In the genomic region with DNA sequence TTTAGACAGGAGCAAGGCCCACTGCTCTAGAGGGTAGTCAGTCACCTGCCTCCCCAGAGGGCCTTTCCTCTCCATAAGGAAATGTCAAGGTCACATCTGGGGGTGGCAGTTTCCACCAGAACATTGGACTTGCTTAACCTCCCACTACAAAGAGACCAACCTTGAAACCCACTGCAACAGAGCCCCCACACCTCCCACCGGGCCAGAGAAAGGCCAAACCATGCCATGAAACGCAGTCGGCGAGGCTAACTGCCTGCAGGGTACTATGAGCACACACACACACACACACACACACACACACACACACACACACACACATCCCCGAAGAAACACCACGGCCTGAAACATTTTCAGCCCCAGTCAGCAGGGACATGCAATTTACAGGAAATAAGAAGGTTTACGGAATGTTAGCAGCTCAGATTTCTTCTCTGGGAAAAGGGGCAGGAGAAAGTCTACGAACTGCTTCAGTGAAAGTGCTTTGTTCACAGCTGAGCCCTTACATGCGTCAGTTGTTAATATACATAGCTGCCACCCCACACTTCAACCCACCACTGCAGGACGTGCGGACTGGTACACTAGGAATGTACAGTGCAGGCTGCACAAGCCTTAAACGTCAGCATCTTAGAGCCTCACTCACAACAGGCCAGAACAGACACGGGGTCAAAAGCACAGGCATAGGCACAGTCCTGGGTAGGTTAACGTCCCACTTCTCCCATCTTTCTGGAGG, we compare ENCODE assay signal across 8 mouse cellular contexts. TPM values are rescaled to one million over a fixed set of nuclear protein-coding genes. Genes with fewer than 3 reads are reported as not detected.
DNase-seq lines count a peak whose midpoint lies in the region; ATAC-seq and TF ChIP-seq lines count a peak whose summit lies in the region.

No protein-coding gene starts in this region.

- no peaks in the 10 kb centered on the region for H3K36me3 ChIP-seq in forebrain, embryonic 11.5 days (ENCODE audit: control insufficient read depth, insufficient read depth, low read length)
- no peaks in the 10 kb centered on the region for H3K36me3 ChIP-seq in kidney, embryonic 14.5 days (ENCODE audit: control insufficient read depth, insufficient read depth, low read length)
- H3K36me3 ChIP-seq in midbrain, postnatal 0 days (ENCODE audit: insufficient read depth, low read length): no peaks in the 10 kb centered on the region

- WGBS in forebrain, embryonic 11.5 days: 51% methylated on average over 14 of the region's 14 CpGs
- 24% methylated on average over 14 of the region's 14 CpGs for WGBS in kidney, embryonic 14.5 days
- WGBS in midbrain, postnatal 0 days: 12% methylated on average over 14 of the region's 14 CpGs

- H3K4me1 ChIP-seq in forebrain, embryonic 11.5 days (replicated peaks; ENCODE audit: control insufficient read depth, insufficient read depth, low read length): peaks cover 9% of the 10 kb centered on the region; the same call in 1 of the 2 replicates
- peaks cover 18% of the 10 kb centered on the region for H3K4me1 ChIP-seq in kidney, embryonic 14.5 days (ENCODE audit: control insufficient read depth, insufficient read depth, low read length)
- H3K4me1 ChIP-seq in midbrain, postnatal 0 days (ENCODE audit: insufficient read depth, low read length): peaks cover 25% of the 10 kb centered on the region; the same call in 1 of the 2 replicates

- H3K9me3 ChIP-seq in forebrain, embryonic 11.5 days (ENCODE audit: control insufficient read depth, low read length): no peaks in the 10 kb centered on the region
- no peaks in the 10 kb centered on the region for H3K9me3 ChIP-seq in kidney, embryonic 14.5 days (ENCODE audit: control insufficient read depth, low read length)
- no peaks in the 10 kb centered on the region for H3K9me3 ChIP-seq in midbrain, postnatal 0 days (ENCODE audit: low read length)

- peak overlapping the region; percentile 72; the same call in 1 of the 2 replicates for H3K4me3 ChIP-seq in forebrain, embryonic 11.5 days (ENCODE audit: low read depth, low read length)
- H3K4me3 ChIP-seq in kidney, embryonic 14.5 days (ENCODE audit: low read length): peak overlapping the region; percentile 78
- H3K4me3 ChIP-seq in midbrain, postnatal 0 days (ENCODE audit: low read depth, low read length): peak overlapping the region; percentile 87

- no peak overlapping the region for H3K27ac ChIP-seq in forebrain, embryonic 11.5 days (ENCODE audit: low read depth, low read length)
- no peak overlapping the region; the same call in 1 of the 2 replicates for H3K27ac ChIP-seq in kidney, embryonic 14.5 days (ENCODE audit: low read depth, low read length)
- peak overlapping the region; percentile 92 for H3K27ac ChIP-seq in midbrain, postnatal 0 days (ENCODE audit: low read depth, low read length)

- peak overlapping the region; percentile 74 for H3K4me2 ChIP-seq in forebrain, embryonic 11.5 days (ENCODE audit: low read depth, low read length, severe bottlenecking)
- peak overlapping the region; percentile 74 for H3K4me2 ChIP-seq in kidney, embryonic 14.5 days (replicated peaks; ENCODE audit: low read depth, low read length)
- peak overlapping the region; percentile 92 for H3K4me2 ChIP-seq in midbrain, postnatal 0 days (ENCODE audit: low read depth, low read length, poor library complexity, severe bottlenecking)

- H3K27me3 ChIP-seq in forebrain, embryonic 11.5 days (ENCODE audit: control insufficient read depth, insufficient read depth, low read length): peaks cover 8% of the 10 kb centered on the region
- peaks cover 13% of the 10 kb centered on the region for H3K27me3 ChIP-seq in kidney, embryonic 14.5 days (ENCODE audit: control insufficient read depth, insufficient read depth, low read length)
- H3K27me3 ChIP-seq in midbrain, postnatal 0 days (ENCODE audit: insufficient read depth, low read length): no peaks in the 10 kb centered on the region

- H3K9ac ChIP-seq in forebrain, embryonic 11.5 days (ENCODE audit: low read length): peak overlapping the region; percentile 88
- peak overlapping the region; percentile 28; the same call in 1 of the 2 replicates for H3K9ac ChIP-seq in kidney, embryonic 14.5 days (ENCODE audit: low read depth, low read length)
- peak overlapping the region; percentile 92 for H3K9ac ChIP-seq in midbrain, postnatal 0 days (replicated peaks; ENCODE audit: low read length, poor library complexity, severe bottlenecking)

- no peak for ATAC-seq in forebrain, embryonic 11.5 days (replicated peaks; ENCODE audit: low FRiP score)
- ATAC-seq in kidney, embryonic 14.5 days (ENCODE audit: low FRiP score, low TSS enrichment): 0 out of 2 replicates have a peak, but pooled peaks have one; percentile 2
- ATAC-seq in midbrain, postnatal 0 days (ENCODE audit: low FRiP score): peak; percentile 25; the same call in 1 of the 2 replicates

- TF ChIP-seq CTCF in midbrain, postnatal 0 days (IDR thresholded peaks at IDR 0.05): no peak

- peak; percentile 82 for DNase-seq in heart, adult 11 months
- no peak for DNase-seq in heart, adult 18-20 months
- DNase-seq in NIH3T3 (ENCODE audit: low read depth): peak; percentile 58
- DNase-seq in forebrain, embryonic 11.5 days (ENCODE audit: low spot score): peak; percentile 57
- no peak for DNase-seq in midbrain, postnatal 0 days (ENCODE audit: low spot score)
- no peak for DNase-seq in thymus, postnatal 14 days
- DNase-seq in spleen, postnatal 4 days (ENCODE audit: low spot score in 2 of 2): no peak

RNA-seq across cellular contexts. Expression of a gene that starts 2.1 kb away (rescaled TPM):
- total RNA-seq in heart, adult 18-20 months (2021): 1 to 10 TPM; 6.2 to 7.1 TPM
- 15.5 and 16.8 TPM in 2 replicates for polyA plus RNA-seq in forebrain, embryonic 11.5 days (2014; fragmentation: Nextera tagmentation; extraction: Ambion mirVana)
- polyA plus RNA-seq in kidney, embryonic 14.5 days (2014; fragmentation: Nextera tagmentation; extraction: Ambion mirVana): 9.9 and 11.8 TPM in 2 replicates
- total RNA-seq in midbrain, postnatal 0 days (2014; rRNA removed): 73.8 and 92.9 TPM in 2 replicates
- 70.0 and 72.6 TPM in 2 replicates for polyA plus RNA-seq in midbrain, postnatal 0 days (2015; fragmentation: Nextera tagmentation; extraction: Ambion mirVana)

RNA-seq across cellular contexts. Expression of a gene that starts 16.2 kb away (rescaled TPM):
- total RNA-seq in heart, adult 18-20 months (2021): under 1 TPM in 1 of 2 experiments, not detected in 1; 0.85 TPM
- not detected in 2 replicates for polyA plus RNA-seq in forebrain, embryonic 11.5 days (2014; fragmentation: Nextera tagmentation; extraction: Ambion mirVana)
- not detected in 2 replicates for polyA plus RNA-seq in kidney, embryonic 14.5 days (2014; fragmentation: Nextera tagmentation; extraction: Ambion mirVana)
- 0.42 and 1.2 TPM in 2 replicates for total RNA-seq in midbrain, postnatal 0 days (2014; rRNA removed)
- polyA plus RNA-seq in midbrain, postnatal 0 days (2015; fragmentation: Nextera tagmentation; extraction: Ambion mirVana): 0.72 and 0.90 TPM in 2 replicates

Comparison
In these comparisons a context has a peak if more than half of its experiments do, and no peak if none do; other contexts are left out.
1. DNase-seq: peak in heart, adult 11 months (single experiment), NIH3T3 (single experiment) and forebrain, embryonic 11.5 days (single experiment); none in heart, adult 18-20 months (0 of 2), midbrain, postnatal 0 days (single experiment), thymus, postnatal 14 days (single experiment) and spleen, postnatal 4 days (0 of 2).
2. H3K9ac ChIP-seq: peak in every context shown above with its lines; median percentile 92 in midbrain, postnatal 0 days; 88 in forebrain, embryonic 11.5 days; 28 in kidney, embryonic 14.5 days.
3. Peak in every context shown above with its lines, with median percentiles within 50 percentile points of each other: H3K4me2 ChIP-seq and H3K4me3 ChIP-seq.